Mouse (Mus musculus): ENCODE results near the gene Mrpl51. TPM values are rescaled to one million over a fixed set of nuclear protein-coding genes. Genes with fewer than 3 reads are reported as not detected.

Gene Mrpl51
- polyA plus RNA-seq, 1 experiment from 2014 or later, result 191 TPM

DNA sequence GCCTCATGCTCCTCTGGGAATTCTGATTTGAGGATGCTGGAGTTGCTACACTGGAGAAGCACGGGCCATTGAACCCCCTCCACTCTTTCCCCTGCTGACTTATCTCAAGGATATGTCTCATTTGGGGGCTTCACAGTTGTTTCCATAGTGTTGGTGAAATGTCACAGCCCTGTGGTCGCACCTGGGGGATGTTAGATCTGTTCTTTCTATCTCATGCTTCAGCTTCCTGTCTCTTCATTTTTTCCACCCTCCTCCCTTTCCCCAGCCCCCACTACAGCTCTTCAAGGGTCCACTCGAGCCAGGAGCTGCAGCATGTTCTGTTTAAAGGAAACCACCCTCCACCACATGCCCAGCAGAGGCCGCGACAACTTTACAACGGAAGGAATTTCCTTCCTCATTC is 46.8 kb downstream of the Mrpl51 start:
- 76% methylated on average over 6 of the region's 6 CpGs for WGBS
- Histone ChIP-seq H3K4me2 (replicated peaks) (no peak overlapping the region), H3K9ac (no peak overlapping the region), H3K9me3 (no peaks in the 10 kb centered on the region), H3K27me3 (no peaks in the 10 kb centered on the region), H3K4me3 (no peak overlapping the region), H3K27ac (no peak overlapping the region), H3K4me1 (0 out of 2 replicates have a peak, but pooled peaks cover 2% of the 10 kb centered on the region), H3K36me3 (no peaks in the 10 kb centered on the region)
- ATAC-seq (ENCODE audit: insufficient number of reproducible peaks, insufficient read depth, low FRiP score, low TSS enrichment), result no peak

GRCm38 (mm10) chr6:125239547-125239946 is 47.9 kb downstream of the Mrpl51 start:
- H3K4me2 ChIP-seq (replicated peaks), result no peak overlapping the region
- no peak overlapping the region for H3K27ac ChIP-seq
- no peak for ATAC-seq (ENCODE audit: insufficient number of reproducible peaks, insufficient read depth, low FRiP score, low TSS enrichment)
- H3K4me1 ChIP-seq, result no peaks in the 10 kb centered on the region
- H3K9ac ChIP-seq, result no peak overlapping the region
- WGBS, result 94% methylated on average over 5 of the region's 5 CpGs
- no peaks in the 10 kb centered on the region for H3K27me3 ChIP-seq
- H3K36me3 ChIP-seq, result no peaks in the 10 kb centered on the region
- H3K4me3 ChIP-seq, result no peak overlapping the region
- no peaks in the 10 kb centered on the region for H3K9me3 ChIP-seq

- no peak overlapping the region for H3K27ac ChIP-seq
- 84% methylated on average over 5 of the region's 5 CpGs for WGBS
- no peaks in the 10 kb centered on the region for H3K36me3 ChIP-seq
- no peak overlapping the region for H3K4me3 ChIP-seq
- H3K9me3 ChIP-seq, result no peaks in the 10 kb centered on the region
- no peak overlapping the region for H3K9ac ChIP-seq
- H3K27me3 ChIP-seq, result no peaks in the 10 kb centered on the region
- no peak for ATAC-seq (ENCODE audit: insufficient number of reproducible peaks, insufficient read depth, low FRiP score, low TSS enrichment)
- H3K4me1 ChIP-seq, result no peaks in the 10 kb centered on the region
- no peak overlapping the region for H3K4me2 ChIP-seq (replicated peaks)
Measured at GRCm38 (mm10) chr6:125240617-125241016, 49.0 kb downstream of the Mrpl51 start.

DNA sequence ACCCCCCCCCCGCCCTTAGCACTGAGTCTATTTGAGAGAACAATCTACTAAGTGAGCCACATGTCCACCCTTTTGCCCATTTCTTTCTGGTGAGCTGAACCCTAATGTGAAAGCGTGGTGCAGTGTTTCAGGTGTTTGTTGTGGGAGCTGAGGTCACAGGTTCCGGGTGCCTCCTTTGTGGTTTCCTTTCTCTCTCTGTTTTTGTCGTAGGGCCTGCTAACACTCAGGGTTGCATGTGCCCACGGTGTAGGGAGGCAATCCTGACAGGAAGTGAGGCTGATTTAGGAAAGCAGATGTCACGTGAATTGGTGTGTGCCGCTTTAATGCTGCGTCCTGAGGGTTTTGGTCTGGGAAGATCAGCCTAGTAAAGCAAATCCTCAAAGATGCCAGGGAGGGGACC is 50.0 kb downstream of the Mrpl51 start:
- no peaks in the 10 kb centered on the region for H3K36me3 ChIP-seq
- no peaks in the 10 kb centered on the region for H3K4me1 ChIP-seq
- no peaks in the 10 kb centered on the region for H3K9me3 ChIP-seq
- no peak overlapping the region for H3K4me3 ChIP-seq
- H3K27me3 ChIP-seq, result no peaks in the 10 kb centered on the region
- no peak overlapping the region for H3K27ac ChIP-seq
- WGBS, result 84% methylated on average over 8 of the region's 8 CpGs
- H3K9ac ChIP-seq, result no peak overlapping the region
- H3K4me2 ChIP-seq (replicated peaks), result no peak overlapping the region
- no peak for ATAC-seq (ENCODE audit: insufficient number of reproducible peaks, insufficient read depth, low FRiP score, low TSS enrichment)

- Histone ChIP-seq H3K4me1 (no peaks in the 10 kb centered on the region), H3K36me3 (no peaks in the 10 kb centered on the region), H3K4me3 (no peak overlapping the region), H3K9me3 (no peaks in the 10 kb centered on the region), H3K9ac (no peak overlapping the region), H3K27me3 (no peaks in the 10 kb centered on the region), H3K4me2 (replicated peaks) (no peak overlapping the region), H3K27ac (no peak overlapping the region)
- 31% methylated on average over 1 of the region's 1 CpGs for WGBS
- ATAC-seq (ENCODE audit: insufficient number of reproducible peaks, insufficient read depth, low FRiP score, low TSS enrichment), result no peak
Measured at GRCm38 (mm10) chr6:125244551-125244950, 53.0 kb downstream of the Mrpl51 start.

Small RNA genes within 50 kb of the gene (microRNA-seq; reads per million reads assigned to microRNA genes)
- gene Mir3098, result 0.73 reads per million
- gene Mir8113, result not detected

Other genes starting within 250 kb of the Mrpl51 start
- gene Cops7a, start 226.3 kb upstream of the Mrpl51 start, polyA plus RNA-seq (2016; fragmentation: Nextera tagmentation; extraction: Ambion mirVana), result 119 and 121 TPM in 2 replicates
- gene Pianp, start 195.1 kb upstream of the Mrpl51 start, polyA plus RNA-seq (2016; fragmentation: Nextera tagmentation; extraction: Ambion mirVana), result 5.5 and 6.2 TPM in 2 replicates
- 22.3 and 24.4 TPM in 2 replicates for gene Zfp384, start 182.7 kb upstream of the Mrpl51 start, polyA plus RNA-seq (2016; fragmentation: Nextera tagmentation; extraction: Ambion mirVana)
- 165 and 176 TPM in 2 replicates for gene Ing4, start 152.0 kb upstream of the Mrpl51 start, polyA plus RNA-seq (2016; fragmentation: Nextera tagmentation; extraction: Ambion mirVana)
- gene Acrbp, start 142.1 kb upstream of the Mrpl51 start, polyA plus RNA-seq (2016; fragmentation: Nextera tagmentation; extraction: Ambion mirVana), result 17.6 and 21.0 TPM in 2 replicates
- 0.53 and 0.61 TPM in 2 replicates for gene Lpar5, start 123.9 kb upstream of the Mrpl51 start, polyA plus RNA-seq (2016; fragmentation: Nextera tagmentation; extraction: Ambion mirVana)
- gene Chd4, start 95.8 kb upstream of the Mrpl51 start, polyA plus RNA-seq (2016; fragmentation: Nextera tagmentation; extraction: Ambion mirVana), result 90.0 and 104 TPM in 2 replicates
- gene Nop2, start 59.9 kb upstream of the Mrpl51 start, polyA plus RNA-seq (2016; fragmentation: Nextera tagmentation; extraction: Ambion mirVana), result 68.0 and 70.1 TPM in 2 replicates
- 19.1 and 24.0 TPM in 2 replicates for gene Iffo1, start 46.6 kb upstream of the Mrpl51 start, polyA plus RNA-seq (2016; fragmentation: Nextera tagmentation; extraction: Ambion mirVana)
- 1,846 and 1,855 TPM in 2 replicates for gene Gapdh, start 25.3 kb upstream of the Mrpl51 start, polyA plus RNA-seq (2016; fragmentation: Nextera tagmentation; extraction: Ambion mirVana)
- gene Ncapd2, start 100 bp upstream of the Mrpl51 start, polyA plus RNA-seq (2016; fragmentation: Nextera tagmentation; extraction: Ambion mirVana), result 186 and 191 TPM in 2 replicates
- 4.9 and 5.1 TPM in 2 replicates for gene Vamp1, start 23.8 kb downstream of the Mrpl51 start, polyA plus RNA-seq (2016; fragmentation: Nextera tagmentation; extraction: Ambion mirVana)
- gene Tapbpl, start 40.1 kb downstream of the Mrpl51 start, polyA plus RNA-seq (2016; fragmentation: Nextera tagmentation; extraction: Ambion mirVana), result 2.2 and 2.5 TPM in 2 replicates
- gene Cd27, start 45.2 kb downstream of the Mrpl51 start, polyA plus RNA-seq (2016; fragmentation: Nextera tagmentation; extraction: Ambion mirVana), result 1.8 and 3.1 TPM in 2 replicates
- gene Tuba3a, start 94.2 kb downstream of the Mrpl51 start, polyA plus RNA-seq (2016; fragmentation: Nextera tagmentation; extraction: Ambion mirVana), result 0.20 and 0.29 TPM in 2 replicates
- gene Ltbr, start 122.1 kb downstream of the Mrpl51 start, polyA plus RNA-seq (2016; fragmentation: Nextera tagmentation; extraction: Ambion mirVana), result 27.2 and 28.2 TPM in 2 replicates
- 0.52 and 1.1 TPM in 2 replicates for gene Scnn1a, start 128.9 kb downstream of the Mrpl51 start, polyA plus RNA-seq (2016; fragmentation: Nextera tagmentation; extraction: Ambion mirVana)
- gene Tnfrsf1a, start 157.6 kb downstream of the Mrpl51 start, polyA plus RNA-seq (2016; fragmentation: Nextera tagmentation; extraction: Ambion mirVana), result 49.4 and 51.9 TPM in 2 replicates
- 0.34 and 0.47 TPM in 2 replicates for gene Plekhg6, start 189.0 kb downstream of the Mrpl51 start, polyA plus RNA-seq (2016; fragmentation: Nextera tagmentation; extraction: Ambion mirVana)